Mouse (Mus musculus) olfactory bulb, adult 2 months (tissue): ENCODE measurements at regions not wholly inside any gene's neighbourhood (a gene's known extent, or its start where the extent isn't known, plus 50 kb on each side); places are given as distances from the start of the nearest gene placed in this dataset.

ENCODE experiments used
- H3K27ac ChIP-seq: fragments of 200-500 bp; 2 replicates; pipeline ENCODE4 v1.5.1; 2012; ENCODE audit warnings: low read depth, low read length; ENCODE audit not compliant: insufficient read depth
- H3K4me1 ChIP-seq: fragments of 200-500 bp; 2 replicates; pipeline ENCODE4 v1.6.1; 2012; ENCODE audit warnings: low read length; ENCODE audit not compliant: control insufficient read depth, insufficient read depth
- H3K4me3 ChIP-seq: fragments of 200-500 bp; 2 replicates; pipeline ENCODE4 v1.5.1; 2012; ENCODE audit warnings: mild to moderate bottlenecking, low read depth, low read length, moderate library complexity; ENCODE audit not compliant: insufficient read depth
- CTCF ChIP-seq: fragments of 200-500 bp; IDR thresholded peaks from 2 replicates; pipeline ENCODE4 v1.5.1; 2012; ENCODE audit warnings: low read depth, mild to moderate bottlenecking, low read length, moderate library complexity; ENCODE audit not compliant: insufficient read depth
- POLR2A ChIP-seq: fragments of 200-500 bp; IDR thresholded peaks from 2 replicates; pipeline ENCODE4 v1.6.1; 2012; ENCODE audit warnings: mild to moderate bottlenecking, low read depth, low read length, moderate library complexity; ENCODE audit not compliant: insufficient read depth
- WGBS: fragments of 180-500 bp; shearing (Covaris S2); methylation state at CpG from one replicate; pipeline ENCODE4 v1.1.7; 2018; 5-methylcytosine and 5-hydroxymethylcytosine counted together

DNA sequence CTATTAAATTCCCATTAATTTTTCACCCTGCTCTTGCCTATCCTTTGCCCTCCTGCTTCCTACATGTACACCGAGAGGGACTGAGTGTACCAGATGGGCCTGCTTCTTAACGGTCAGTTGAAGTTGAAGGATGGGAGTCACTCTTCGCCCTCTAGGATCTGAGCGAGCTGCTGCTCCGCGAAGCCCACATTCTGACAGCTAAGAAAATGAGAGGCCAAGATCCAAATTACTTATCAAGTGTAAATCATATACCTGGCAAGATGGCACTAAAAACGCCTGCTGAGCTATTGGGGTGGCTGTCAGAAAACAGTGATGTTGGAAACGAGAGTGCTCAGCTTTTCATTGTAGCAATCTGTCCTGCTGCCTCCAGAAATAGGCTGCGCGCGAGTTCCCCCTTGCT lies 722.4 kb downstream of the Robo2 start:
- Histone ChIP-seq H3K4me1 (no peaks in the 10 kb centered on the region), H3K27ac (no peak overlapping the region), H3K4me3 (no peak overlapping the region)
- TF ChIP-seq CTCF (no peak), POLR2A (no peak)
- 66% methylated on average over 11 of the region's 11 CpGs for whole genome bisulfite sequencing

- Histone ChIP-seq H3K4me1 (no peaks in the 10 kb centered on the region), H3K4me3 (no peak overlapping the region), H3K27ac (no peak overlapping the region)
- 79% methylated on average over 10 of the region's 10 CpGs for WGBS
- TF ChIP-seq CTCF (no peak), POLR2A (no peak)
Observed at GRCm38 (mm10) chr16:73679804-73680203, 731.8 kb downstream of the Robo2 start.

DNA sequence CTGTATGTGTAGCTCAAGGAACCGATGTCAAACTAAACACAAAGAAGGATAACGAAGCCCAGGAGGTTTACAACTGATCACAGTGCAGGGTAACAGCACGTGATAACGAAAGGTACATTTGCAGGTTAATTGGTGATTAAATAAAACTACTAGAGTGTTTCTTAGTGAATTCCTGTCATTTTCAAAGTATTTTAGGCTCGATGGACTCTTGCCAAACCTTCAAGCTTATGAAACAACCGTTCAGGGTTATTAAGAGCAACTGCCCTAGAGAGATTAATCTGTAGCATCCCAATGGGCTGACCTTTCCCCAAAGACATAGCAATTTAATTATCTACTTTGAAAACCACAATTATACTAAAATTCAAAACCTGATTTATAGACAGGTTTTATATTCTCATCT lies 741.1 kb downstream of the Robo2 start:
- Histone ChIP-seq H3K4me3 (no peak overlapping the region), H3K27ac (no peak overlapping the region), H3K4me1 (no peaks in the 10 kb centered on the region)
- WGBS: 70% methylated on average over 6 of the region's 6 CpGs
- TF ChIP-seq CTCF (no peak), POLR2A (no peak)

- Histone ChIP-seq H3K4me3 (no peak overlapping the region), H3K4me1 (no peaks in the 10 kb centered on the region), H3K27ac (no peak overlapping the region)
- WGBS: 88% methylated on average over 1 of the region's 1 CpGs
- no peak for TF ChIP-seq CTCF
- TF ChIP-seq POLR2A: no peak
Observed at GRCm38 (mm10) chr16:73652976-73653690, 758.5 kb downstream of the Robo2 start.

- TF ChIP-seq CTCF (no peak), POLR2A (no peak)
Observed at GRCm38 (mm10) chr16:73647201-73647782, 764.3 kb downstream of the Robo2 start.

GRCm38 (mm10) chr16:73613017-73613416 lies 798.6 kb downstream of the Robo2 start:
- H3K4me1 ChIP-seq: no peaks in the 10 kb centered on the region
- H3K4me3 ChIP-seq: no peak overlapping the region
- TF ChIP-seq CTCF (no peak), POLR2A (no peak)
- 67% methylated on average over 9 of the region's 9 CpGs for WGBS
- no peak overlapping the region for H3K27ac ChIP-seq

More at GRCm38 (mm10) chr16:73647201-73647782, 764.3 kb downstream of the Robo2 start:
- Histone ChIP-seq H3K4me3 (no peak overlapping the region), H3K27ac (0 out of 2 replicates have a peak overlapping the region, but pooled peaks have one; percentile 21), H3K4me1 (no peaks in the 10 kb centered on the region; the same call in 1 of the 2 replicates)
- 43% methylated on average over 19 of the region's 19 CpGs for WGBS

DNA sequence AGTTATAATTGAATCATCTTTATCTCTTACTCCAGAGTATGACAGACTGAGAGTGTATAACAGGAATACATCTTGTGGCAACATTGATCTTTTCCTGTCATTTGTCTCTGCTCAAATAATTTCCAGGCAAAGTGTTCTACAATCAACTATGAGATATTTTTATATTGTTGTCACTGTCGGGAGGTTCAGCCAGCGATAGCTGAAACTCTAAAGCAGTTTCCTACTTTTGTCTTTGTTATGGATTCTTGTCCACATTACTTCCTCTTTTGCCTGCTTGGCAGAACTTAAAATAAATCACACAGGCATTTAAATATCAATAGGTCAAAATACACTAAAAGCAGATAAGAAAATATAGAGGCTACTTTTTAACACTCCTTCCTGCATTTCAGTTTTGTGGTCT lies 820.2 kb downstream of the Robo2 start:
- Histone ChIP-seq H3K27ac (no peak overlapping the region), H3K4me3 (no peak overlapping the region), H3K4me1 (no peaks in the 10 kb centered on the region)
- WGBS: 72% methylated on average over 2 of the region's 2 CpGs
- TF ChIP-seq POLR2A (no peak), CTCF (no peak)

GRCm38 (mm10) chr16:73561216-73561615 lies 850.4 kb downstream of the Robo2 start:
- no peaks in the 10 kb centered on the region for H3K4me1 ChIP-seq
- TF ChIP-seq POLR2A: no peak
- no peak for TF ChIP-seq CTCF
- H3K27ac ChIP-seq: no peak overlapping the region
- 72% methylated on average over 7 of the region's 7 CpGs for WGBS
- H3K4me3 ChIP-seq: no peak overlapping the region

DNA sequence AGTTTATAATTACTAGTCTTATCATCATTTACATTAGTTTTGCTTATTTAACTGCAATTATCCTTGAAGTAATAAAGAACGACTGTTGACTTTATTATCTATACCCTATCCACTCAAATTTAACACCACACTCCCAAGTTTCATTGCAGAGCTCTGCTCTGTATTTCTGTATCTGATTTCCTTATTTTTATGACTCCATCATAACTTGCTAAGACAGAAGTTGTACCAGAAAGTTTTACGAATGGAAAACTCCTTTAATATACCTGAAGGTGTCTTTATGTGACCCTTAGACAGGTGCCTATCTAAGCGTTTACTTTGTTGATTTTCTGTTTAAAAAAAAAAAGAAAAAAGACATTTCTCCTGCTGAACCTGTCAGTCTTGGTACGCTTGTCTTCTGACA lies 854.7 kb downstream of the Robo2 start:
- 92% methylated on average over 4 of the region's 4 CpGs for WGBS

More for the DNA sequence above, 854.7 kb downstream of the Robo2 start:
- Histone ChIP-seq H3K4me1 (no peaks in the 10 kb centered on the region), H3K27ac (no peak overlapping the region), H3K4me3 (no peak overlapping the region)
- no peak for TF ChIP-seq CTCF
- TF ChIP-seq POLR2A: no peak
